Mouse (Mus musculus) MEL (cell line): ENCODE measurements around the gene Atp8a2. TPM values are rescaled to one million over a fixed set of nuclear protein-coding genes. Genes with fewer than 3 reads are reported as not detected.

Experiments used
- DNase-seq: peaks from one replicate; pipeline ENCODE4 v3.0.0; 2011; ENCODE audit warnings: low read depth, low spot score
- H3K27ac ChIP-seq: 2 replicates; pipeline ENCODE4 v1.5.1; 2012; ENCODE audit warnings: low read depth, mild to moderate bottlenecking, control low read depth, low read length, moderate library complexity; ENCODE audit not compliant: control insufficient read depth
- H3K27me3 ChIP-seq, 2 experiments: fragments of 150-350 bp in 1 of 2; sonication (generic) in 1 of 2; 2 replicates each; pipeline ENCODE4 v1.6.1; 2012; ENCODE audit warnings: low read length in 2 of 2, mild to moderate bottlenecking in 2 of 2, improper control_type of control experiment in 1 of 2, moderate library complexity in 1 of 2; ENCODE audit not compliant: insufficient read depth in 2 of 2, control insufficient read depth in 1 of 2
- H3K36me3 ChIP-seq, 2 experiments: 2 replicates each; pipeline ENCODE4 v1.6.1; 2012 to 2014; ENCODE audit warnings: low read length in 2 of 2, improper control_type of control experiment in 1 of 2, inconsistent platforms in 1 of 2, mild to moderate bottlenecking in 1 of 2; ENCODE audit not compliant: insufficient read depth in 2 of 2, control insufficient read depth in 1 of 2
- H3K4me1 ChIP-seq, 2 experiments: fragments of 150-350 bp in 1 of 2; sonication (generic) in 1 of 2; 2 replicates each; pipeline ENCODE4 v1.6.1; 2012; ENCODE audit warnings: low read length in 2 of 2, improper control_type of control experiment in 1 of 2, mild to moderate bottlenecking in 1 of 2; ENCODE audit not compliant: insufficient read depth in 2 of 2, control insufficient read depth in 1 of 2
- H3K4me3 ChIP-seq, 2 experiments: fragments of 150-350 bp in 1 of 2; sonication (generic) in 1 of 2; 2 replicates each; pipeline ENCODE4 v1.5.1; 2012; ENCODE audit warnings: low read depth in 2 of 2, low read length in 2 of 2, mild to moderate bottlenecking in 2 of 2, moderate library complexity in 2 of 2, control low read depth in 1 of 2, improper control_type of control experiment in 1 of 2; ENCODE audit not compliant: control insufficient read depth in 1 of 2, insufficient read depth in 1 of 2
- H3K79me2 ChIP-seq: 2 replicates; pipeline ENCODE4 v1.6.1; 2012; ENCODE audit warnings: mild to moderate bottlenecking, low read length, moderate library complexity; ENCODE audit not compliant: control insufficient read depth, poor library complexity, insufficient read depth
- H3K9ac ChIP-seq: 2 replicates; pipeline ENCODE4 v1.6.1; 2012; ENCODE audit warnings: low read depth, mild to moderate bottlenecking, control low read depth, low read length, moderate library complexity; ENCODE audit not compliant: control insufficient read depth, poor library complexity, severe bottlenecking
- H3K9me3 ChIP-seq: fragments of 150-350 bp; sonication (generic); replicated peaks from 2 replicates; pipeline ENCODE4 v1.6.1; 2012; ENCODE audit warnings: mild to moderate bottlenecking, low read length, improper control_type of control experiment, moderate library complexity; ENCODE audit not compliant: insufficient read depth
- CHD1 ChIP-seq: IDR thresholded peaks from 2 replicates; pipeline ENCODE4 v1.6.1; 2012; ENCODE audit warnings: low read depth, mild to moderate bottlenecking, inconsistent platforms, low read length, improper control_type of control experiment
- CHD2 ChIP-seq: IDR thresholded peaks from 2 replicates; pipeline ENCODE4 v1.6.1; 2011; ENCODE audit warnings: low read length, improper control_type of control experiment
- ELF1 ChIP-seq: IDR thresholded peaks from 2 replicates; pipeline ENCODE4 v1.6.1; 2014; ENCODE audit warnings: low read depth, mild to moderate bottlenecking, inconsistent platforms, low read length, improper control_type of control experiment, moderate library complexity
- EP300 ChIP-seq, 2 experiments: IDR thresholded peaks; 2 replicates each; pipeline ENCODE4 v1.6.1; 2011; ENCODE audit warnings: improper control_type of control experiment in 2 of 2, low read length in 2 of 2, low read depth in 1 of 2, mild to moderate bottlenecking in 1 of 2
- GATA1 ChIP-seq: IDR thresholded peaks from 2 replicates; pipeline ENCODE4 v1.6.1; 2011; ENCODE audit warnings: low read depth, low read length, improper control_type of control experiment
- HCFC1 ChIP-seq: IDR thresholded peaks from 2 replicates; pipeline ENCODE4 v1.6.1; 2012; ENCODE audit warnings: low read depth, mild to moderate bottlenecking, inconsistent platforms, low read length, improper control_type of control experiment, moderate library complexity
- KAT2A ChIP-seq: conservative IDR thresholded peaks from 2 replicates; pipeline ENCODE4 v1.6.1; 2012; ENCODE audit warnings: low read depth, low read length, improper control_type of control experiment, inconsistent platforms
- MAFK ChIP-seq: IDR thresholded peaks from 2 replicates; pipeline ENCODE4 v1.6.1; 2011; ENCODE audit warnings: low read depth, mild to moderate bottlenecking, low read length, improper control_type of control experiment, borderline replicate concordance
- MEF2A ChIP-seq: IDR thresholded peaks from 2 replicates; pipeline ENCODE4 v1.6.1; 2014; ENCODE audit warnings: low read depth, mild to moderate bottlenecking, inconsistent platforms, low read length, improper control_type of control experiment; ENCODE audit not compliant: poor library complexity, insufficient replicate concordance, severe bottlenecking; ENCODE audit errors: extremely low read depth
- MYB ChIP-seq: IDR thresholded peaks from 2 replicates; pipeline ENCODE4 v1.6.1; 2011; ENCODE audit warnings: mild to moderate bottlenecking, low read depth, low read length, improper control_type of control experiment
- POLR2AphosphoS5 ChIP-seq: IDR thresholded peaks from 2 replicates; pipeline ENCODE4 v1.6.1; 2012; ENCODE audit warnings: low read depth, borderline replicate concordance, mild to moderate bottlenecking, inconsistent platforms, low read length, moderate library complexity, mixed read lengths
- RAD21 ChIP-seq: IDR thresholded peaks from 2 replicates; pipeline ENCODE4 v1.6.1; 2011; ENCODE audit warnings: mild to moderate bottlenecking, low read depth, low read length, improper control_type of control experiment
- RCOR1 ChIP-seq: IDR thresholded peaks from 2 replicates; pipeline ENCODE4 v1.6.1; 2012; ENCODE audit warnings: low read depth, mild to moderate bottlenecking, inconsistent platforms, low read length, improper control_type of control experiment
- SIN3A ChIP-seq: IDR thresholded peaks from 2 replicates; pipeline ENCODE4 v1.6.1; 2012; ENCODE audit warnings: low read length, improper control_type of control experiment, inconsistent platforms
- SMC3 ChIP-seq: IDR thresholded peaks from 2 replicates; pipeline ENCODE4 v1.6.1; 2011; ENCODE audit warnings: low read depth, low read length, improper control_type of control experiment
- TBP ChIP-seq: IDR thresholded peaks from 2 replicates; pipeline ENCODE4 v1.8.0; 2011; ENCODE audit warnings: low read depth, low read length, improper control_type of control experiment
- TCF12 ChIP-seq: IDR thresholded peaks from 2 replicates; pipeline ENCODE4 v1.6.1; 2014; ENCODE audit warnings: low read depth, mild to moderate bottlenecking, inconsistent platforms, low read length, improper control_type of control experiment, moderate library complexity
- USF1 ChIP-seq: IDR thresholded peaks from 2 replicates; pipeline ENCODE4 v1.6.1; 2014; ENCODE audit warnings: low read depth, mild to moderate bottlenecking, inconsistent platforms, low read length, improper control_type of control experiment, moderate library complexity
- ZC3H11A ChIP-seq: IDR thresholded peaks from 2 replicates; pipeline ENCODE4 v1.6.1; 2012; ENCODE audit warnings: low read depth, mild to moderate bottlenecking, inconsistent platforms, low read length, improper control_type of control experiment
- ZKSCAN1 ChIP-seq: IDR thresholded peaks from 2 replicates; pipeline ENCODE4 v1.6.1; 2012; ENCODE audit warnings: low read depth, mild to moderate bottlenecking, inconsistent platforms, low read length, improper control_type of control experiment, moderate library complexity
- polyA plus RNA-seq, 2 experiments: library from polyadenylated mRNA; stranded (reverse) in 1 of 2; unstranded in 1 of 2; fragments of >175 nt in 1 of 2; fragments of >200 nt in 1 of 2; gene quantifications; 2 replicates each; pipeline versions ENCODE4 v1.2.1 to v1.2.4; 2012; ENCODE audit warnings: low replicate concordance in 2 of 2, low read depth in 1 of 2; ENCODE audit not compliant: insufficient read length in 2 of 2, insufficient read depth in 1 of 2, missing spikeins in 1 of 2
- total RNA-seq: library from RNA; depleted of rRNA; stranded (reverse); fragments of 300-350 nt; gene quantifications from 2 replicates; pipeline ENCODE4 v1.2.3, GENCODE M21; 2012

Gene Atp8a2
- total and polyA plus RNA-seq, 3 experiments = 0.29 to 0.39 TPM; not detected in 1

DNA sequence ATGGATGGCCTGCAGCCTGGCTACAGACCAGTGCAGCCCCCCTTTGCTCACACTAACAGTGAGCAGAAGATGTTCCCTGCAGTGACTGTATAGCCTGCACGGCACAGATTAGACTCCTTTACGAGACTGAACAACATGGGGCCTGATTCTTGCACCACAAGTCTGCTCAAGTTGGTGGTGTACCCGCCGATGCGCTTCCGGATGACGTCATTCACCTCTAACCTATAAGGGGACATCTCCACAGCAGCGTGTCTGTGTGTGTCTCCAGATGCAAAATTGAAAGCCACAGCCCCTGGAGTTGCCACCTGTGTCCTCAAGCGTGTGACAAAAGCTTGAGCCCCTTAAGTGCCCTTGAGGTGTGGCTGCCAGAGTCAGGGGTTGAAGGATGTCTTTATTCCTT is 566.9 kb downstream of the Atp8a2 start:
- H3K27me3 ChIP-seq = no peaks in the 10 kb centered on the region
- H3K36me3 ChIP-seq = no peaks in the 10 kb centered on the region
- H3K9ac ChIP-seq = no peak overlapping the region
- no peak overlapping the region for H3K4me3 ChIP-seq
- no peak for TF ChIP-seq TCF12
- TF ChIP-seq CHD2 = no peak
- no peak for TF ChIP-seq TBP
- no peak for TF ChIP-seq HCFC1
- TF ChIP-seq SMC3 = no peak
- no peak for TF ChIP-seq ZKSCAN1
- TF ChIP-seq ELF1 = no peak
- no peak for TF ChIP-seq CHD1
- TF ChIP-seq RCOR1 = no peak
- TF ChIP-seq MEF2A = no peak
- TF ChIP-seq EP300 (IDR thresholded peaks at IDR 0.05; ENCODE audit: low read depth in 1 of 2, low read length in 2 of 2) = no peak
- TF ChIP-seq POLR2AphosphoS5 = no peak
- TF ChIP-seq ZC3H11A = no peak
- no peak for TF ChIP-seq MAFK
- no peak for TF ChIP-seq KAT2A
- no peak for TF ChIP-seq SIN3A
- TF ChIP-seq RAD21 = no peak
- TF ChIP-seq MYB = no peak
- H3K79me2 ChIP-seq = no peaks in the 10 kb centered on the region
- DNase-seq = no peak
- no peaks in the 10 kb centered on the region for H3K9me3 ChIP-seq
- H3K27ac ChIP-seq = no peak overlapping the region
- no peaks in the 10 kb centered on the region for H3K4me1 ChIP-seq

DNA sequence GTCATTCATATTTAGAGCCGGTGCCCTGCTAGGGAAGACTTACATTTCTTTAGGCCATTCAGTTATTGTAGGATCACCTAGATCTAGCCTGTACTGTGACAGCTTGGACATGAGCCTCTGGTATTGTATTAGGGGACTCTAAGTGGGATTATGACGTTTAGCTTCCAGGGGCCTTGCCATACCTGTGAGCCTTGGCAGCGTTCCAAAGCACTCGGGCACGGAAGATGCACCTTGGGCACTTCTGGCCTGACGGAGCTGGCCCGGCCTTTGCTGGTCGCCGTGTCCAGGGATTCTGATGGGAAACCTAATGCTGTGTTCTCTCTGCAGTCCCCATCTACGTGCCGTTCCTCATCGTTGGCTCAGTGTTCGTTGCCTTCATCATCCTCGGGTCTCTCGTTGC is 567.7 kb downstream of the Atp8a2 start:
- TF ChIP-seq MYB (no peak), RAD21 (no peak), RCOR1 (no peak), GATA1 (no peak), POLR2AphosphoS5 (no peak), USF1 (no peak), MAFK (no peak)
- no peak overlapping the region for H3K9ac ChIP-seq
- H3K27me3 ChIP-seq = no peaks in the 10 kb centered on the region
- H3K4me3 ChIP-seq = no peak overlapping the region
- DNase-seq = no peak
- no peak overlapping the region for H3K27ac ChIP-seq
- no peaks in the 10 kb centered on the region for H3K36me3 ChIP-seq
- no peaks in the 10 kb centered on the region for H3K79me2 ChIP-seq
- H3K4me1 ChIP-seq = no peaks in the 10 kb centered on the region
- no peaks in the 10 kb centered on the region for H3K9me3 ChIP-seq
